Mouse (Mus musculus) lung, embryonic 14.5 days (tissue): Measurements from ENCODE around the gene Nanog. TPM values are rescaled to one million over a fixed set of nuclear protein-coding genes. Genes with fewer than 3 reads are reported as not detected.

Source experiments
- ATAC-seq: fragments of 200-750 bp; cut with Nextera tagmentation; 2 replicates; pipeline ENCODE4 v1.8.0; 2017; ENCODE audit warnings: mild to moderate bottlenecking, moderate TSS enrichment, moderate library complexity; ENCODE audit not compliant: insufficient read depth
- DNase-seq: peaks from one replicate; pipeline ENCODE4 v3.0.0-alpha.2; 2015
- H3K27ac ChIP-seq: fragments of 300-500 bp; sonication (generic); 2 replicates; pipeline ENCODE4 v1.5.1; 2014; ENCODE audit warnings: low read depth, mild to moderate bottlenecking, moderate library complexity
- H3K27me3 ChIP-seq: fragments of 300-500 bp; sonication (generic); 2 replicates; pipeline ENCODE4 v1.6.1; 2014; ENCODE audit warnings: low read length, control low read depth; ENCODE audit not compliant: insufficient read depth
- H3K36me3 ChIP-seq: fragments of 300-500 bp; sonication (generic); 2 replicates; pipeline ENCODE4 v1.6.1; 2014; ENCODE audit warnings: control low read depth; ENCODE audit not compliant: insufficient read depth
- H3K4me1 ChIP-seq: fragments of 300-500 bp; sonication (generic); 2 replicates; pipeline ENCODE4 v1.6.1; 2014; ENCODE audit warnings: antibody characterized with exemption, control low read depth; ENCODE audit not compliant: insufficient read depth
- H3K4me2 ChIP-seq: fragments of 300-500 bp; sonication (generic); 2 replicates; pipeline ENCODE4 v1.6.1; 2014; ENCODE audit warnings: mild to moderate bottlenecking
- H3K4me3 ChIP-seq: fragments of 300-500 bp; sonication (generic); 2 replicates; pipeline ENCODE4 v1.5.1; 2014; ENCODE audit warnings: low read depth, low read length
- H3K9ac ChIP-seq: fragments of 300-500 bp; sonication (generic); 2 replicates; pipeline ENCODE4 v1.6.1; 2014
- H3K9me3 ChIP-seq: fragments of 300-500 bp; sonication (generic); 2 replicates; pipeline ENCODE4 v1.6.1; 2016; ENCODE audit warnings: low read depth, low read length, control low read depth
- CTCF ChIP-seq: IDR thresholded peaks from 2 replicates; pipeline ENCODE4 v1.5.1; 2016; ENCODE audit warnings: antibody characterized with exemption, low read depth
- WGBS: fragments of 180-500 bp; shearing (Covaris S2); extraction: QIAGEN DNeasy Blood & Tissue Kit; methylation state at CpG from one replicate; pipeline ENCODE4 v1.1.7; 2014; 5-methylcytosine and 5-hydroxymethylcytosine counted together
- polyA plus RNA-seq: library from polyadenylated mRNA; unstranded; fragments of >200 nt; fragmentation: Nextera tagmentation; extraction: Ambion mirVana; gene quantifications from 2 replicates; pipeline ENCODE4 v1.2.1, GENCODE M21; 2014

Nanog gene
- polyA plus RNA-seq, 1 experiment from 2014 or later, result 0.43 TPM

DNA sequence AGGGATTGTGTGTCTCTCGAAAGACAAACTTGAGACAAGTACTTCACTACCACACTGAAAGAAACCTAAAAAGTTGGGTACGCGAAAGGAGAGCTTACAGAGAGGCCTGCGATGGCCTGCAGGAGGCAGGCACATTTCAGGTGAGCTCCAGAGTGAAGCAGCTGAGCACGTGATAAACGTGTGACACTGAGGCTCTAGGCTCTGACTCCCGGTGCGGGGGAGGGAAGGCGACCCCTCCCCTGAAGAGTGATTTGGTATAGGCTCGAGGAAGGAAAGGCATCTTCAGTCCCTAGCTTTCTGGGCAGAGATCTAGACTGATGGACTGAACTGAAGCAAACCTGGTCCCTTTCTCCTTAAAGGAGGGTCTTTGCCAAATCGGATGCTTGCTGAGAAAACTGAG, 36.1 kb downstream of the Nanog start:
- peaks cover 3% of the 10 kb centered on the region; the same call in 1 of the 2 replicates for H3K27me3 ChIP-seq
- H3K27ac ChIP-seq, result no peak overlapping the region
- no peaks in the 10 kb centered on the region for H3K9me3 ChIP-seq
- 23% methylated on average over 11 of the region's 11 CpGs for WGBS
- H3K9ac ChIP-seq, result no peak overlapping the region
- H3K4me3 ChIP-seq, result no peak overlapping the region
- no peak overlapping the region for H3K4me2 ChIP-seq
- DNase-seq (no peak), ATAC-seq (no peak)
- H3K36me3 ChIP-seq, result no peaks in the 10 kb centered on the region
- peak; percentile 30; the same call in 1 of the 2 replicates for TF ChIP-seq CTCF
- no peaks in the 10 kb centered on the region for H3K4me1 ChIP-seq

DNA sequence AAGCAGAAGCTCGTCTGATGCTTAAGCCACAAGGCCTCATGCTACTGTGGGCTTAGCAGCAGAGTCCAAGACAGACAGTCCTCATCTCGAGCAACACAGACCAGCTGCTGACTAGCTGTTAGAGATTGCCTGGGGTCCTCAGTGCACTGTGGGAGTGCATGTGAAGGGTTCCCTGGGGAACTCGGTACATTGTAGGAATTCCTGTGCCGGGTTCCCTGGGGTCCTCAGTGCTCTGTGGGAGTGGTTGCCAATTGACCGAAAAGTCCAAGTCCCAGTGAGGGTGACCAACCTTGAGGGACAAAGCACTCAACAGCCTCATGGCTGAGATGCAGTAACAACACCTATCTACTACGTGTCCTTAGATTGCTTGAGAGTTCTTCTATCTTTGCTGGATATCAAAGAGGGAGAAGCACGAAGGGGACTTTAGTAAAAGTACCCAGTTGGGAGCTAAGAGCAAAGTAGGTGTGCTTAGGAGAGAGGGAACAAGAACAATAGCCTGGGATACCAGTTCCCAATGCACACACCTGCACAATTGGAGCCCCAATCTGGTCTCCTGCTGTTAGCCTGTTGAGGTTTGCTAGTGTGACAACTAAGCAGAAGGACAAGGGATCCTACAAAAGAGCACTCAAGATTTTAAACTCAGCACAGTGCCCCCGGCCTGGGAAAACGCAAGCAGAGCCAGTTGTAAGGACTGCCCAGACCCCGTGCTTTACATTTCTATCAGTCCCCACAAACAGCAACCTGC, 37.4 kb downstream of the Nanog start:
- WGBS, result 39% methylated on average over 10 of the region's 10 CpGs
- Histone ChIP-seq H3K27me3 (peaks cover 3% of the 10 kb centered on the region; the same call in 1 of the 2 replicates), H3K36me3 (no peaks in the 10 kb centered on the region), H3K4me3 (no peak overlapping the region), H3K27ac (no peak overlapping the region), H3K4me2 (no peak overlapping the region), H3K9ac (no peak overlapping the region), H3K4me1 (no peaks in the 10 kb centered on the region), H3K9me3 (no peaks in the 10 kb centered on the region)
- TF ChIP-seq CTCF, result no peak
- DNase-seq, result no peak
- ATAC-seq, result no peak

DNA sequence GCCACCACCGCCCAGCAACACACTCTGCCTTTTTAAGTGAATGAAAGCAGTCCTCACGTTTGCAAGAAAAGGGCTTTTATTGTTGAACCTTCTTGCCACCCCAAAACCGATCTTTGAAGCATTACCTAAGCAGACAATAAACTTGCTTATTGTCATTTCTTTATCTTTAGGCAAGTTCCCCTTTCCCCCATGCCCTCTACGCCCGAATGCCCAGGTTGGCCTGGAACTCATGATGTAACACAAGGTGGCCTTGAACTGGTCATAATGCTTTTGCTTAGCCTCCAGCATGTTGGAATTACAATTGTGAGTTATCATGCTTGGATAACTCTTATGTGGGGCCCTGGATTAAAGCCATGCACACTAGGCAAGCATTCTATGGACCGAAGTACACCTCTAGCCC, 43.3 kb downstream of the Nanog start:
- DNase-seq, result no peak

DNA sequence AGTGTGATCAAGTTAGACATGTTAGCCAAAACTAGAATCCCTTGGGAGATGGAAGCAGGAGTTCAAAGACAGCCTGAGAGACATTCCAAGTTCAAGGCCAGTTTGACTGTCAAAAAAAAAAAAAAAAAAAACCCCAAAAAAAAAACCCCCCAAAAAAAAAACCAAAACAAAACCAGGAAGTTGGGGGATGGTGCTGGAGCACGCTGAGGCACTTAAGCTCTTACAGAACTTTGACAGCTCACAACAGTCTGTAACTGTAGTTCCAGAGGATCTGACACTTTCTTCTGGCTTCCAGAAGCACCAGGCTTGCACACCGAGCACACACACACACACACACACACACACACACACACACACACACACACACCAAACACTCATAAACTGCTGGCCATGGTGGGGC, 48.6 kb downstream of the Nanog start:
- Histone ChIP-seq H3K36me3 (no peaks in the 10 kb centered on the region), H3K27me3 (no peaks in the 10 kb centered on the region), H3K9me3 (no peaks in the 10 kb centered on the region), H3K4me3 (no peak overlapping the region), H3K4me1 (no peaks in the 10 kb centered on the region), H3K4me2 (no peak overlapping the region), H3K9ac (no peak overlapping the region), H3K27ac (no peak overlapping the region)
- 27% methylated on average over 2 of the region's 2 CpGs for WGBS
- ATAC-seq (no peak), DNase-seq (peak; percentile 45)
- no peak for TF ChIP-seq CTCF

More for the DNA sequence above, 43.3 kb downstream of the Nanog start:
- Histone ChIP-seq H3K27ac (no peak overlapping the region), H3K4me3 (no peak overlapping the region), H3K36me3 (no peaks in the 10 kb centered on the region), H3K4me1 (no peaks in the 10 kb centered on the region), H3K9me3 (no peaks in the 10 kb centered on the region), H3K4me2 (no peak overlapping the region), H3K9ac (no peak overlapping the region), H3K27me3 (no peaks in the 10 kb centered on the region)
- TF ChIP-seq CTCF, result no peak
- no peak for ATAC-seq
- WGBS, result 77% methylated on average over 6 of the region's 6 CpGs

DNA sequence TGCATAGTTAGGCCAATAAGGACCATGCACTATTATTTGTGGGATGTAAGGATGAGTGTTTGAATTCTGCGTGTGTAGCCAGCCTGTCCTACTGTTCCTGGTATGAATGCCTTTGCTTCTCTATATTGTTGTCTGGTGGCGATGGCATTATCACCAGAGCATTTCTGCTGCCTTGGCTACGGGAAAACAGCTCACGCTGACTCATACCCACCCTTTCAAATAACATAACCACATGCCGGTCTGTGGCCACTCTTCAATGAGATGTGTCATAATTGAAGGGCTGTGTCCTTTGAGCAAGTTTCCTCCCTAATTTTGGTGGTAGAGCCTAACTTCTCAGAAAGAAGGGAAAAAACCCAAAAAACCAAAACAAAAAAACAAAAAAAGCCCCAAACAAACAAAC, 51.4 kb downstream of the Nanog start:
- Histone ChIP-seq H3K27ac (no peak overlapping the region), H3K9me3 (no peaks in the 10 kb centered on the region), H3K27me3 (no peaks in the 10 kb centered on the region), H3K4me3 (no peak overlapping the region), H3K4me2 (no peak overlapping the region), H3K9ac (no peak overlapping the region), H3K4me1 (no peaks in the 10 kb centered on the region), H3K36me3 (no peaks in the 10 kb centered on the region)
- DNase-seq (no peak), ATAC-seq (no peak)
- no peak for TF ChIP-seq CTCF
- WGBS, result 85% methylated on average over 5 of the region's 5 CpGs

DNA sequence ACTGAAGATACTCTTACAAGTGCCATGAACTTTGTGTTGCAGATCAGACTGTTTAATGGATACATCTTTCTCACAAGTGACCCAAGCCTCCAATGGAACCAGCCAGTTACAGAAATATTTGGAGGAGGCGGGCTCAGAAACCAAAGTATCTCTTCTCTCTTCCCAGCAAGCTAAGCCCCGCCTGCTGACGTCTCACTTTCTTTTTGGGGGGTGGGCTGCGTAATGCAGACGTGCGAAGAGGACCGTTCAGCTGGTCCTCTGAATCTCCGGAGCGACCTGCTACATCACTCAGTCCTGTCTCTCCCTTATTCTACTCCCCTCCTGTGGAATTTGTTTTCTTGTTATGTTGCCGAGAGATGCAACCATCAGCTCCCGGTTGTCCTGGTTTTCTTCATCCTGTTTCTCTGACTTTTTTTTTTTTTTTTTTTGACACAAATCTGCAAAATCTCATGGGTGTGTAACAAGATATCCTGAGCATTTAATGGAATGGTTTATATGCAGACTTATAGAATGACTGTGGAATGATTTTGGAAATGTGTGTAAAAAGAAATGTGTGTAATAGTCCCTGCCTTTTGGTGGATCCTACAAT, 53.8 kb downstream of the Nanog start:
- no peak for TF ChIP-seq CTCF
- WGBS, result under 1% methylated on average over 11 of the region's 11 CpGs
- H3K36me3 ChIP-seq, result no peaks in the 10 kb centered on the region
- no peak overlapping the region for H3K9ac ChIP-seq
- no peaks in the 10 kb centered on the region; the same call in 1 of the 2 replicates for H3K4me1 ChIP-seq
- no peaks in the 10 kb centered on the region for H3K9me3 ChIP-seq
- ATAC-seq (peak; percentile 70), DNase-seq (peak; percentile 91)
- H3K4me3 ChIP-seq, result peak overlapping the region; percentile 31
- H3K27me3 ChIP-seq, result no peaks in the 10 kb centered on the region
- no peak overlapping the region for H3K27ac ChIP-seq
- H3K4me2 ChIP-seq, result peak overlapping the region; percentile 49

DNA sequence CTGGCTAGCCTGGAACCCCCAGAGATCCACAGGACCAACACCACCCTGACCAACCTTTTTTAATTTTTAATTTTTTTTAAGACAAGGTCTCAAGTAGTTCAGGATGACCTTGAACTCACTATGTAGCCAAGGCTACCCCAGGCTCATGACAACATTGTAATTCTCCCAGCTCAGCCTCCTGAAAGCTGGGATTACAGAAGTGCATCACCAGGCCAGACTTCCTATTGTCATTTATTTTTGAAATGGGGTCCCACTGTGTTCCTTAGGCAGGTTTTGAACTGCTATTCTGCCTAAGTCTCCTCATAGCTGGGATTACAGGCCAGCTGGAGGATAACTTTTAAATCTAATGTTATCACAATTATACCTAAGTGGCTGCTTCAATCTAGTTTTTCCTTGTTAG, 54.6 kb downstream of the Nanog start:
- Histone ChIP-seq H3K27me3 (no peaks in the 10 kb centered on the region), H3K27ac (no peak overlapping the region), H3K9me3 (no peaks in the 10 kb centered on the region), H3K36me3 (no peaks in the 10 kb centered on the region), H3K4me2 (no peak overlapping the region), H3K4me1 (no peaks in the 10 kb centered on the region; the same call in 1 of the 2 replicates), H3K9ac (no peak overlapping the region), H3K4me3 (no peak overlapping the region)
- no peak for ATAC-seq
- DNase-seq, result no peak
- TF ChIP-seq CTCF, result no peak
